Mouse (Mus musculus) frontal cortex, postnatal 14 days (tissue): ENCODE measurements around the gene Pllp.

ENCODE experiments used
- DNase-seq, 2 experiments: peaks; one replicate each; pipeline ENCODE4 v3.0.0; 2022; ENCODE audit warnings: low spot score in 2 of 2

Pllp gene

DNA sequence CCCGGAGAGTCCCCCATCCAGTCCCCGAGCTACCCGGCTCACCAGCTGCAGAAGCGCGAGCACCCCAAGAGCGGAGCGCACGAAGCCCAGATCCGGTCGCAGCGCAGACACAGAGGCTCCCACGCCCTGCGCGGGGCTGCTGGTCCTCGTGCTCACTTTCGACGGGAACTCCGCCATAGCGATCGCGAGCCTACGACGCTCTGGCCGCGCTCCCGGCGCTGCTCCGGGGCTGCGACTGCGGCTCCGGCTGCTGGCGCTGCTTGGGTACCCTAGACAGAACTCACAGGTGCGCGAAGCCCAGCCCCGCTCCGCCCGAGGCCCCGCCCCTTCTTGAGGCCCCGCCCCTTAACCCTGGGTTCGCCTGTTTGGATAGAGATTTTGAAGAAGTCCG lies at the start of gene Pllp:
Gene Pllp, minus strand, starts transcription at position 285 of the 391 bp plus-strand sequence.
- no peak for DNase-seq

DNA sequence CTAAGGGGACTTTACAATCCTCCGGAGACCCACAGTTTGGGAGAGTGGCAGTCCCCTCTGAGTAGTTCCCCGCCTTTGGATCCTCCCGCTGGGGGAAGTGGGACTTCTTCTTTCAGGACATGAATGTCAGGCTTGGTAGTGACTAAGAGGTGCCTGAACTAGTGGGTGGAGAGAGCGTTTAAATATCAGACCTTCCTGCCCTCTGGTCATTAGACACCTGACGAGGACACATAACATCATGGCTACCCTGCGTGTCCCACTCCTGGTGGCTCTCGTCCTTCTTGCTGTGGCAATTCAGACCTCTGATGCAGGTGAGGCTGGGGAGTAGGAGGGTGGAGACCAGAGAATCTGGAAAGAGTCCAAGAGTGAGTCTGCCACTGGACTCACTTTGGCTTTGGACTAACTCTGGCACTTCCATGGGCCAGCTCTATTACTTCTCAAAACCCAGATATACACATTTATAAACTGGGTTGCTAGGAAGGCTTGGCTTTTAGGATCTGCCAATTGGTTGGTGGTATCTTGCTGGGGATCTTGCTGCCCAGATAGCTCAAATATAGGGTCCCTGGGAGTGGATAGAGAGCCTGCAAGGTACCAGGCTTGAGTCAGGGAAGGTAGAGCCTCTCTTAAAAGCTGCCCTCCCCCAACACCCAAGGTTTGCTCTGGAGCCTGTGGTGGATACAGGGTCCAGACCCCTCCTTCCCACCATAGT lies 49.6 kb upstream of the Pllp start, which contains the start of gene Ccl22:
Gene Ccl22, plus strand, starts transcription at position 115 of the 709 bp plus-strand sequence.
- no peak for DNase-seq

DNA sequence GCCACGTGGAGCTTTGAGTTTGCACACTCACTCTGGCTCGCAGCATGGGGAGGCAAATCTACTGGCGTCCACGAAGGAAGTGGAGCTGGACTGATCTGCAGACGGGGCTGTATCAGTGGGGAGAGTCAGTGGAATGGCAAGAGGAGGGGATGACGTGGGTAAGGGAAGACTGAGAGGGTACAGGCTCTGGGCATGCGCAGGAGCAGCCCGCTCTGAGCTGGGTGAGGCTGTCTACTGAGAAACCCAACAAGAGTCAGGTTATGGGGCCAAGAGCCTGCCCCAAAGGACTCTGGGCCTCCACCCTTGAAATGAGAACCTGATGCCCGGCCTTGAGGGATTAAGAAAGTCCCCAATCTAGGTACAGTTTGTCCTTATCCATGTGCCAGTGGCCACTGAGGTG lies 48.9 kb upstream of the Pllp start:
- DNase-seq: no peak

DNA sequence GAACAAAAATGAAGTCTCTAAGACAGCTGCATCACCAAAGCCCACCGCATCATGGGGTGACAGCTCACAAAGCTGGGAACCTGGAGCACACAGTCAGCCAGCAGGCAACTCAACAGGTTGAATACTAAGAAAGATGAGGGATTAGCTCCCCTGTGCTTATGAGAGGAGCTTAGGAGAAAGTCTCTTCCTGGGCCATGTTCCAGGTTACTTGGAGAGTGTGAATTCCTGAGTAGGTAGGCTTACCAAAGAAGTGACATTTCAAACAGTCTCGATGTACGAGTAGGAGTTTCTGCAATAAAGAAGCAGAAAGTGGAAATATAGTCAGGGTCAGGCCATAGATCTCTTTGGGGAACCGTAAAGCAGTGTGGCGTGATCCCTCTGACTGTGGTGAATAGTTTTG lies 48.4 kb upstream of the Pllp start:
- no peak for DNase-seq

DNA sequence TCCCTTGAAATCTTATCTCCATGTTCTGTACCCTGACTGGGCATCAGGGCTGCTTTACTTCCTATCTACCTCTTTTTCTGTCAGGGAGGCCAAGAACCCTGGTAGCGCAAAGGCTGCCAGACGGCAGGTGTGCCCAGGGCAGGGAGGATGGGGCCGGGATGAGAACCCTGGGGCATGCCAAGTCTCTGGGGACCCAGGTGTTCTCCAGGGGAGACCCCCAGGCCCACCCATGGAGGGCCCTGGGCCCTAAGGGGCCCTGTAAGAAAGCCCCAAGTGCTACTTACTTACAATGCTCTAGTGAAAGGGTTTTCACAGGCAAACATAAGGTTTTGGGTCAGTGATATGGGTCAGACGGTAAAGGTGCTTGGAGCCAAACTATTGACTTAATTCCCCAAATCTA lies 45.6 kb upstream of the Pllp start:
- DNase-seq: no peak

DNA sequence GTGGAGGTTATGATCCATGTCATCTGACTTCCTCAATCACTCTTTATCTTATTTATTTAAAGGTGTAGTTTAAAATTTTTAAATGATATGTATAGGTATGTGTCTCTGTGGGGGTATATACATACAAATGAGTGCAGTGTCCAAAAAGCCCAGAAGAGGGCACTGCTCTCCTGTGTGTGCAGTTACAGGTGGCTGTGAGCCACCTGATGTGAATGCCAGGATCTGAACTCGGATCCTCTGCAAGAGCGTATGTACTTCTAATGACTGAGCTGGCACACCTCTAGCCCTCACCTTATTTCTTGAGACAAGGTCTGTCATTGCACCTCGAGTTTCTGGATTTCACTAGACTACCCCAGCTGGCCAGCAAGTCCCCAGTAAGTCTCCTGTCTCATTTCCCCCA lies 44.5 kb upstream of the Pllp start:
- DNase-seq: no peak

DNA sequence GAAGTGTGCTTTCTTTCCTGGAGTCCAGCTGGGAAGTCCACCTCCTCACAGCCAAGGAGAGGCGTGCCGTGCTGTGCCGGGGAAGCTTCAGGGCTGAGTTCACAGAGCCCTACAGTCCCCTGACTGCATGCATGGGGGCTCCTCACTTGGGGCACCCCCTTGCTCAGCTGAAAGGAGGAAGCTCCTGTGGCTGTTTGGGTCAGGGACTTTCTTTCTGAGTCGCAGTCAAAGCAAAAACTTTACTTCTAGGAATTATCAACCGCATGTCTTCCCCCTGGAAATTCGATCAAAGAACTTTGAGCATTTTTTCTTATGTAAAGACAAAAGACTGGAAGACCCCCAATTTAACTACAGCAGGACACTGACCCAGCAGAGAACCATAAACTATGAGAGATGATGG lies 43.8 kb upstream of the Pllp start:
- DNase-seq: no peak

DNA sequence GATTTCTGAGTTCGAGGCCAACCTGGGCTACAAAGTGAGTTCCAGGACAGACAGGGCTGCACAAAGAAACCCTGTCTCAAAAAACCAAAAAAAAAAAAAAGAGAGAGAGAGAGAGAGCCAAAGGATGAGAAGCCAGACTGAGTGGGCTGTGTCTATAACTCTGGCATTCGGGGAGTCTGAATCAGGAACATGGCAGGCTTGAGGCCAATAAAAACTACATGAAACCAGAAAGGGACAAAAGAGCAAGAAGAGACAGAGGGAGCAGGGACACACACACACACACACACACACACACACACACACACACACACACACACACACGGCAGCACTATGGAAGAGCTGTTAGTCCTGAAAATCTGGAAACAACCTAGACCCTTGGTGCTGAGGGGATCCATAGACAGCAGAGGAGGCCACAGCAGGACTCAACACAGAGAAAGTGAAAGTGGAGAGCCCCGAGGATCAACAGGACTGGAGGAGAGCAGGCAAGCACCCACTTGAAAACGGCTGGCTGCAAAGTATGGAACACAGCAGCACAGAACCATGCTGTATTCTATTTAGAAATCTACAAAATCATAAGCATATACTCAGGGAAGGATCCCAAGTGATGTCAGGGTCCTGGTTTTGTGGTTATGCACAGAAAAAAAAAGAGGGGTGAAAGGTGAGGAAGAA lies 39.5 kb upstream of the Pllp start:
- no peak for DNase-seq

DNA sequence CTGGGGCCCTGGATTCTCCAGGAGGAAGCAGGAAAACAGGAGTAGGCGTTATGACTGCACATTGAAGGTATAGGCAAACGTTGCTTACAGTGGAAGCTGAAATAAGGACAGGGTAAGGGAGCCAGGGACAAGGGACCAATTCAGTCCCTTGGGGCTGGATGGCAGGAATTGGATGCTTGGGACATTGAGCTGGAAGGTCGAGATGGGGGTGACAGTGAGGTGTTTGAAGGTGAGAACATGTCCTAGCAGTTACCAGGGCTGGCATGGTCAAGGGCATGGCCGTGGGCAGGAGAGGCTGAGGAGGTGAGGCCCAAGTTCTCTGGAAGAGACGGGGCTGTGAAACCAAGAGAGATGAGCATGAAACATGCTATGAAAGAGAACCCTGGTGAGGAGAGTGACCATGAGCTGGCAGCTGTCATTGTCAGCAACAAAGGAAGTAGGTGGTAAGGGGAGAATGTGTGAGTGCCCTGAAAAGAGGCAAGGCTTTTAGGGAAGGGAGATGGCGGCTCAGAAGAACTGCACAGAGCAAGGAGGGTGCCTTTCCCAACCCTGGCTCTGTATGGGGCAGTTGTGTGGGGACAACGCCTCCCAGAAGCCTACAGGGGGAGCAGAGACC lies 38.8 kb upstream of the Pllp start:
- no peak for DNase-seq

DNA sequence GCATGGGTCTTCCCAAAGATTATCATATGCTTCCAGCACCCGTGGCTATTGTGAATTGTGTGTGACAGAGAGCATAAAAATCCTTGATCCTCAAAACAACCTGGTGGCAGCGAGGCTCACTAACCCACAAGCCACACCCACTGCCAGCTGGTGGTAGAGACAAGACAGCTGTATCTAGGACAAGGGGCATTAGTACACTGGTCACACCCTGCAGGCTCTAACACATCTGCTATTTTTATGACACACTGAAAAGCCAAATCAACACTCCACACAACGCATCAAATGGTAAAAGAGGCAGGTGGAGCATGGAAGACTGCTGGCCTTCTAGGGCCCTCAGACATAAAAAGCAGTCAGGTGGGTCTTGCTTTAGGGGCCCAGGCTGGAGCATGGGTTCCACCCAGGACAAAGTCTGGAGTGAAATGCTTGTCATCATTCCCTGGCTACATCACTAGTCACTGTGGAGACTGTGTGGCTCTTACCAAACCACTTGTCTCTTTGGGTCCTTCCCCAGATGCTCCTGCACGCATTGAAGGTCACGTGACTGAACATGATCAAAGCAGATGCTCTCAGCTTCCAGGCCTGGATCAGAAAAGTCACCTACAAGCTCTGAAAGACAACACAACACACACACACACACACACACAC lies 37.9 kb upstream of the Pllp start:
- no peak for DNase-seq

DNA sequence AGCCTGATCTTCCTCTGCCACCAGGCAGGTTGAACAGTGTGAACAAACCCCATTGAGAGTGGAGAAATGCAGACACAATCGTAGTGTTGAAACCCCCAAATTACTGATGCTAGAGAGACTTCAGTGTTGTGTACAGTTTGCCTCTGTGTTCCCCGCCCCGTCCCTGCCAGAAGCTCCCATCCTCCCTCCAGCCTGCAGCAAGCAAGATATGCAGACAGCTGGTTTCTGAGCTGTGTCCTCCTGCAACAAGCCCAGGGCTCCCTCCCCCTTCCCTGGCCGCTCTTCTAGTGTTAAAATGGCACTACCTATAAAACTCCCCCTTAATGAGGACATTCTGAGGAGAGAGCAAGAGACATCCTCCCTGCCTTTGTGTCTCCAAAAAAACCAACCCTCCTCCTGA lies 33.2 kb upstream of the Pllp start:
- DNase-seq: no peak

DNA sequence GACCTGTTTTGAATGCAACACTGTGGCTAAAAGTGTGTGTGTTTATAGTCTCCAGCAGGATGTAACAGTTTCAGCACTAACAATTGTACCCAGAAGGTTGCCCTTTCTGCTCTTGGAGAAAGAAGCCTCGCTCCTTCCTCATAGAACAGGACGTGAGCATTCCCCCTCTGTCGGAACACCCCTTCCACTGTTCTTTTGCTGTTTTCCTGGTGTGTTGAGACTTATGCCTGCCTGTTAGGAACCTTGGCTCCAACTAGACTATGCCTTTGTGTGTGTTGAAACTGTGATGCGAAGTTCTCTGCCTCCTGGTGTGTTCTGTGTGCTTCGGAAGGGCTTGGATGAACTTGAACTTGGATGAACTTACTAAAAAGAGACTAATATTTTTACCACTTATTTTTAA lies 29.9 kb upstream of the Pllp start:
- no peak for DNase-seq

DNA sequence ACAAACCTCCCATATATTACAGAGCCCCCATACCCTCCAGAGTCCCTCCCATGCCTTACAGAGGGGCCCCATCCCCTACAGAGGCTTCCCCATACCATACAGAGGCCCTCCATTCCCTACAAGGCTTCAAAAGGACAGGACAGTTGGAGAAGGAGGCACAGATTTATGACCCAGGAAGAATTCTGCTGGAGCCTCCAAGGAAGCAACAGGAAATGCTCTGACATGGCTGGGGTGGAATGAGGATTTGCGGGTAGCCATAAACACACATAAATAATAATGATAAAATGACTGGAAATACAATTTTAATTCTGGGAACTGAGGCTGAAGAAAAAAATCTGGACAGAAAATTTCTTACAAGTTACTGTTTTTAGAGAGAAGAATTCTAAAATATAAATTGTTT lies 20.8 kb upstream of the Pllp start:
- DNase-seq: no peak

DNA sequence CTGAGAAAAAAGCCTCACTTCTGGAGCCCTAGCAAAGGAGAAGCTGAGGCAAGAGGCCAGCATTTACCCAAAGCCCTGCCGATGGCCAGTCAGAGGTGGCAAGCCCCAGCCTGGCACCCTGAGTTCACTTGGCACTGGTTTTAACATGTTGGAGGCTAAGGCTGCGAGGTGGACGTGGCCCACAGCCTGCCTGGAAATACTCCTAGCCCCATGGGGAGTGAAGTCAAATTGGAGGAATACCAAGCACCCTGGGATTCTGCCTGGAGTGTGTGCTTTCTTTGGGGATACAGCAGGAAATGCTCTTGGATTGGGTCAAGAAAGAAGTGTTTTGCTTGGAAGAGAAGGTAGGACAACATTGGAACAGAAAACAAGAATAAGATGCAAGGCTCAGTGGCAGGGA lies 19.8 kb upstream of the Pllp start:
- no peak for DNase-seq

DNA sequence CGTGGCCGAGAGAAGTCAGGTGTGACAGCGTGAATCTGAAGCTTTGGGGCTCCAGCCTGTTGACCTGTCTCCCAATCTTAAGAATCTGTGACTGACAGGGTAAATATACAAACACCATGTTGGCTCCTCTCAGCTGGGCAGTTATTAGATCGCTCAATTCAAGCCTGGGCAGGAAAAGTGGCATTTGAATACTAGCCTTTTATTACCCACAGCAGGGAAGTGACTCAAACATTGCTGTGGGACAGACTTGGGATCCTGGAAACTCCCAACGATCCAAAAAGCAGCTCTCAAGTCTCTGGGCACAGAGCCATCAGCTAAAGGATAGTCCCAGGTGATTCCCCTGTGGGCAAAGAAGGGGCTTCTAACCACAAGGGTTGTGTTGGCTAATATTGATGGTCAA lies 18.5 kb upstream of the Pllp start:
- DNase-seq: no peak

DNA sequence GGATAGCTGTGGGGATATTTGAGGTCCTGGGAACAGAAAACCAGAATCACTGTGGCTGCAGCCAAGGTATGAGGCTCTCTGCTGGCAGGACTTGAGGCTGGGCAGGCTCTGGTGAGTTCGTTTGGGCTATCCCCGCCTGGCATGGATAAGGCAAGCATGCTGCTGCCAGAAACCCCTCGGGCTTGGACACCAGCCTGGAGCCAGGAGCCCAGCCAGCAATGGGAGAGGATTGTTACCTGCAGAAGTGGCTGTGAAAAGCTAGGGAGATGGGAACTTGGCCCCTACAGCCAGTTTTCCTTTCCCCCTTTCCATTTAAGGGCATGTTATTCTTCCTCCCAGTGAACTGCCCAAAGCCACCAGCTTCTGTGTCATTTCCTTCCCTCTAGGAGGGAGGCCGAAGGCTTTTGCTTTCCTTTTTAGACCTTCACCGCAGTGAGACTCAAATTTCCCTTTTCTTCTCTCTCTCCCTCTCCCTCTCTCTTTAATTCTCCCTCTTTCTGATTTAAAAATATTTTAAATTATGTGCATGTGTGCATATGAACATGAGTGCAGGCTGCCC lies 15.2 kb upstream of the Pllp start:
- DNase-seq: no peak

DNA sequence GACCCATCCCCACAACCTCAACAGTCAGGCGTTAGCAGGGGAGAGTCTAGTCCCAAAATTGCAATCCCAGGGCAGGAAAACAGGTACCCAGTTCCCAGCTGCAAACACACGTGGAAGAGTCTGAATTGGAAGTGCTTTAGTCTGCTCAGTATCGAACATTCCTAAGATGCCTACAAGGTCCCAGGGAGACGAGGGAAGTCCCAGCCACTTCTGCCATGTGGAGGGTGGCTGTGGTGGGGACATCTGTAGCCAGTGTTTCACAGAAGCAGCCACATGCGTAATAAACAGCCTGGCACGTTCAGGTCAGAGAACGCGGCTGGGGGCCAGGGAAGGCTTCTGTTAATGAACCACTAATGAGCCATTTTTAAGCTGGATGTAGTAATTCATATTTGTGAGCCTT lies 14.3 kb upstream of the Pllp start:
- no peak for DNase-seq

DNA sequence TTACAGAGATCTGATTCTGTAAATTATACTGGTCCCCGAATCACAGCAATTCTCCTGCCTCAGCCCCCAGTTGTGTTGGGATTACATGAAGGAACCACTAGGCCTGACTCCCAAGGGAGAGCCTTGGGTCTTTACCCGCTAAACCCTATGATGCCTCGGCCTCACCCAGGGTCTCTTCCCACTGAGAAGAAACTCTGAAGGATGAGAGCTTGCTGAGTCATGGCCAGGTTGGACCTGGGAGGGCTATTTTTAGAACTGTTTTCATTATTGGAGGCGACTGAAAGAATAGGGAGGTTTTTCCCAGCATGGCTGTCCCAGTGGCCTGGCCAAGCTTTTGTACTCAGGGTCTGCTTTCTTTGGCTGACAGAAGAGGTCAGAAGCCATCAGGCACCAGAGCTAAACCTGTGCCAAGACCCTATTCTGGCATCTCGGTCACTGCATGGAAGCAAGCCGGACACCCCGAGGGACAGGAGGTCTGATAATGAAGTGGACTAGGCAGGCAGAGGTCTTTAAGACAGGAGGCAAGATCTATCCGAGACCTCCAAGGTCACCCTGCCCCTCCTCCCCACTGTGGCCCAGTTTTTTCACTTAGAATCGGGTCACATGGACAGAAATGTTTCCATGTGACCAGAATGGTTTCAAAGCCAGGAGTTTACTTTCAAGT lies 10.8 kb upstream of the Pllp start:
- DNase-seq: no peak

DNA sequence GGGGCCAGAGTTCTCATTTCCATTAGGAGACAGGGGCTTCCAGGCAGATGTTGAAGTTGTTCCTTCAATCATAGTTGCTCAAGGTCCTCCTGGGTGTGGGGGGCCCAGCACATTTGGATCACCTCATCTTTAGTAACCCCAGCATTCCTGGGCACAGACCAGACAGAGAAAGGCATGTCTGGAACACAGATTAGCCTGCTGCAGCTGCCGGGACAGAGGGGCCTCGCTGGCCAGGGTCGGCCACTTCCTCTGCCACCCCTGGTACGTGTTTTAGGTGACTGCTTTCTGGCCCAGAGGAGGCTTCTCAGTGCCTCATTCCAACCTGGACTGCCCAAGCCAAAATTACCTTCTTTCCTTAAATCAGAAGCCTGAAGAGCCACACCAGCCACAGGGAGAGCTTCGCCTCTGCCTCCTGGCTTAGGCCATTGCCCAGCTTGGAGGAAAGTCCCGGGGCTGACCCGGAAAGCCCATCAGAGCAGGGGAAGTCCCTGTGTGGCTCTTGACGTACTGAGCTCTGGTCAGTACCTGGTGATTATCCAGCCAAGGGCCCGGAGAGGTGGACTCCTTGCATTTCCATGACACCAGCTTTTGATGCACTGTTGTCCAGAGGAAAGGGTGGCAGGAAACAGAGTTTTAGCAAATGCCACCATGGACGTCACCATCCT lies 9.6 kb upstream of the Pllp start:
- no peak for DNase-seq

DNA sequence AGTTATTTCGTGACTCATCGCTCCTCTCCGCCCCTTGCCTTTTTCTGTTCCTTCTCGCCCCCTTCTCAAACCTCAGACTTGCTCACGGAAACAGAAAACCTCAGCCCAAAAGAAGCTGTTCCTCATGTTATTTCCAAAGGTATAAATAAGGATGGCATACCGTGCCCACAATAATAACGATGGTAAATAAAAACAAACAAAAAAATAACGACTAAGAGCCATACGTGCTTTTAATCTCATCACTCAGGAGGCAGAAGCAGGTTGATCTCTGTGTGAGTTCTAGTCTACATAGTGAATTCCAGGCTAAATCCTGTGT lies 8.5 kb upstream of the Pllp start:
- DNase-seq: no peak

DNA sequence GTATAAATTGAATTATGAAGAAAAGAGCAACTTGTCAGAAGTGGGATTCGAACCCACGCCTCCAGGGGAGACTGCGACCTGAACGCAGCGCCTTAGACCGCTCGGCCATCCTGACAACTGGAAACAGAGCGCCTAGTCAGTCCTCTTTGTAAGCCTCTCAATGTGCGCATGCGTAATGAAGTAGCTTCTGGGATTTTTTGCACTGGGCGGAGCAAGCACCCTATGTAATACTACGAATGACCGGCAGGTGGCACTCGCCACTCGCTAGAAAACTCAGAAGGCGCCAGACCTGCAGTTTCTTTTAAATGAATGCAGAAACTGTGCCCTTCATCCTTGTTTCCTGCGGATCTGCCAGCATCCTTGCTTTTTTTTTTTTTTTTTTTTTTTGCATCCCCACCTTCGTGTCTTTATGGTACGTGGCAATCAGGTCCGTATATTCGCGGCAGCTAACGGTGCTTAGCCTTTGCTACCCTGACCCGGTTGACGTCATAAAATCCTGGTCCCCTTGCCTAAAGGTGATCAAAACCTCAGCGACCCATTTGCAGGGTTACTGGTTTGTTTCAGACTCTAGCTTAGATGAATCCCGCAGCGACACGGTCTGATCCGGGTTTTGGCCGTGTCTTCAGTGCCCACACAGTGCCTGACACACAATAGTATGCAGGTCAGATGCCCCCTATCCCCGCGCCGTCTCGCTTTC lies 8.0 kb upstream of the Pllp start:
- peak; percentile 95 to 100 for DNase-seq
